Mouse (Mus musculus) liver, embryonic 11.5 days (tissue): ENCODE data around the gene Nobox. TPM values are rescaled to one million over a fixed set of nuclear protein-coding genes. Genes with fewer than 3 reads are reported as not detected.
A peak's percentile ranks its signal among the peaks of the same experiment; 100 is the strongest.

ENCODE experiments used
- ATAC-seq: fragments of 200-750 bp; cut with Nextera tagmentation; replicated peaks from 2 replicates; pipeline ENCODE4 v1.8.0; 2017; ENCODE audit warnings: moderate number of reproducible peaks, mild to moderate bottlenecking, moderate TSS enrichment, moderate library complexity; ENCODE audit not compliant: low FRiP score
- DNase-seq: peaks from one replicate; pipeline ENCODE4 v3.0.0-alpha.2; 2017; ENCODE audit warnings: low spot score
- H3K27ac ChIP-seq: fragments of 300-500 bp; sonication (generic); 2 replicates; pipeline ENCODE4 v1.5.1; 2014; ENCODE audit warnings: mild to moderate bottlenecking, low read depth, low read length, control low read depth
- H3K27me3 ChIP-seq: fragments of 300-500 bp; sonication (generic); replicated peaks from 2 replicates; pipeline ENCODE4 v1.6.1; 2014; ENCODE audit warnings: low read length, mixed read lengths; ENCODE audit not compliant: control insufficient read depth, insufficient read depth
- H3K36me3 ChIP-seq: fragments of 300-500 bp; sonication (generic); 2 replicates; pipeline ENCODE4 v1.6.1; 2014; ENCODE audit warnings: mild to moderate bottlenecking, low read length, moderate library complexity, mixed read lengths; ENCODE audit not compliant: control insufficient read depth, insufficient read depth
- H3K4me1 ChIP-seq: fragments of 300-500 bp; sonication (generic); replicated peaks from 2 replicates; pipeline ENCODE4 v1.6.1; 2014; ENCODE audit warnings: low read length, mixed read lengths; ENCODE audit not compliant: control insufficient read depth, insufficient read depth
- H3K4me2 ChIP-seq: fragments of 300-500 bp; sonication (generic); 2 replicates; pipeline ENCODE4 v1.6.1; 2014; ENCODE audit warnings: mild to moderate bottlenecking, control low read depth, moderate library complexity
- H3K4me3 ChIP-seq: fragments of 300-500 bp; sonication (generic); 2 replicates; pipeline ENCODE4 v1.5.1; 2014; ENCODE audit warnings: low read depth, low read length, control low read depth
- H3K9ac ChIP-seq: fragments of 300-500 bp; sonication (generic); 2 replicates; pipeline ENCODE4 v1.6.1; 2014; ENCODE audit warnings: low read depth, low read length, control low read depth
- H3K9me3 ChIP-seq: fragments of 300-500 bp; sonication (generic); 2 replicates; pipeline ENCODE4 v1.6.1; 2016; ENCODE audit warnings: low read length, inconsistent platforms, mixed read lengths; ENCODE audit not compliant: control insufficient read depth
- WGBS: fragments of 180-500 bp; shearing (Covaris S2); extraction: QIAGEN DNeasy Blood & Tissue Kit; methylation state at CpG from one replicate; pipeline ENCODE4 v1.1.7; 2014; 5-methylcytosine and 5-hydroxymethylcytosine counted together
- polyA plus RNA-seq: library from polyadenylated mRNA; unstranded; fragments of >200 nt; fragmentation: Nextera tagmentation; extraction: Ambion mirVana; gene quantifications from 2 replicates; pipeline ENCODE4 v1.2.1, GENCODE M21; 2014

Gene Nobox
- polyA plus RNA-seq, 1 experiment from 2014 or later = not detected

- Histone ChIP-seq H3K27ac (no peak overlapping the region), H3K4me1 (peaks cover 5% of the 10 kb centered on the region; the same call in 1 of the 2 replicates), H3K4me3 (no peak overlapping the region), H3K9ac (no peak overlapping the region), H3K9me3 (no peaks in the 10 kb centered on the region), H3K4me2 (no peak overlapping the region), H3K27me3 (no peaks in the 10 kb centered on the region), H3K36me3 (peaks cover 2% of the 10 kb centered on the region; the same call in 1 of the 2 replicates)
- WGBS = 72% methylated on average over 7 of the region's 7 CpGs
- no peak for ATAC-seq
- DNase-seq = no peak
These were observed 16.2 kb downstream of the Nobox start for GRCm38 (mm10) chr6:43293175-43293574.

GRCm38 (mm10) chr6:43292471-43293076, 16.8 kb downstream of the Nobox start:
- H3K9me3 ChIP-seq = no peaks in the 10 kb centered on the region
- H3K36me3 ChIP-seq = peaks cover 2% of the 10 kb centered on the region; the same call in 1 of the 2 replicates
- H3K4me1 ChIP-seq = peaks cover 5% of the 10 kb centered on the region; the same call in 1 of the 2 replicates
- H3K27me3 ChIP-seq = no peaks in the 10 kb centered on the region
- H3K4me3 ChIP-seq = no peak overlapping the region
- no peak for ATAC-seq
- WGBS = 77% methylated on average over 6 of the region's 6 CpGs
- no peak overlapping the region for H3K4me2 ChIP-seq
- DNase-seq = no peak
- no peak overlapping the region for H3K9ac ChIP-seq
- H3K27ac ChIP-seq = no peak overlapping the region

- DNase-seq = no peak
- ATAC-seq = no peak
- peaks cover 5% of the 10 kb centered on the region; the same call in 1 of the 2 replicates for H3K4me1 ChIP-seq
- H3K9me3 ChIP-seq = no peaks in the 10 kb centered on the region
- H3K4me3 ChIP-seq = no peak overlapping the region
- H3K4me2 ChIP-seq = no peak overlapping the region
- H3K36me3 ChIP-seq = peaks cover 2% of the 10 kb centered on the region; the same call in 1 of the 2 replicates
- WGBS = 63% methylated on average over 3 of the region's 3 CpGs
- no peak overlapping the region for H3K27ac ChIP-seq
- H3K9ac ChIP-seq = no peak overlapping the region
- no peaks in the 10 kb centered on the region for H3K27me3 ChIP-seq
These were observed 17.3 kb downstream of the Nobox start for GRCm38 (mm10) chr6:43292041-43292440.

- Histone ChIP-seq H3K4me2 (no peak overlapping the region), H3K4me3 (no peak overlapping the region), H3K9me3 (no peaks in the 10 kb centered on the region), H3K27ac (no peak overlapping the region), H3K27me3 (no peaks in the 10 kb centered on the region), H3K36me3 (no peaks in the 10 kb centered on the region), H3K9ac (no peak overlapping the region), H3K4me1 (no peaks in the 10 kb centered on the region)
- ATAC-seq (no peak), DNase-seq (no peak)
- 89% methylated on average over 5 of the region's 5 CpGs for WGBS
These were observed 28.9 kb downstream of the Nobox start for GRCm38 (mm10) chr6:43280481-43280880.

GRCm38 (mm10) chr6:43278247-43278646, 31.1 kb downstream of the Nobox start:
- ATAC-seq (no peak), DNase-seq (no peak)
- Histone ChIP-seq H3K9me3 (no peaks in the 10 kb centered on the region), H3K27ac (no peak overlapping the region), H3K4me1 (no peaks in the 10 kb centered on the region), H3K4me2 (no peak overlapping the region), H3K36me3 (no peaks in the 10 kb centered on the region), H3K4me3 (no peak overlapping the region), H3K9ac (no peak overlapping the region), H3K27me3 (no peaks in the 10 kb centered on the region)

- H3K27ac ChIP-seq = no peak overlapping the region
- H3K36me3 ChIP-seq = no peaks in the 10 kb centered on the region
- H3K27me3 ChIP-seq = no peaks in the 10 kb centered on the region
- H3K4me1 ChIP-seq = no peaks in the 10 kb centered on the region
- DNase-seq (no peak), ATAC-seq (no peak)
- 85% methylated on average over 4 of the region's 4 CpGs for whole genome bisulfite sequencing
- H3K4me2 ChIP-seq = no peak overlapping the region
- H3K4me3 ChIP-seq = no peak overlapping the region
- no peak overlapping the region for H3K9ac ChIP-seq
- H3K9me3 ChIP-seq = no peaks in the 10 kb centered on the region
These were observed 35.2 kb downstream of the Nobox start for GRCm38 (mm10) chr6:43274123-43274522.

- Histone ChIP-seq H3K36me3 (no peaks in the 10 kb centered on the region), H3K4me2 (no peak overlapping the region), H3K9ac (no peak overlapping the region), H3K27me3 (no peaks in the 10 kb centered on the region), H3K27ac (no peak overlapping the region), H3K4me1 (no peaks in the 10 kb centered on the region), H3K4me3 (no peak overlapping the region), H3K9me3 (no peaks in the 10 kb centered on the region)
- ATAC-seq (no peak), DNase-seq (no peak)
These were observed 36.8 kb downstream of the Nobox start for GRCm38 (mm10) chr6:43272597-43272996.

- DNase-seq (peak; percentile 40), ATAC-seq (peak; percentile 58; the same call in 1 of the 2 replicates)
- Histone ChIP-seq H3K4me1 (no peaks in the 10 kb centered on the region), H3K27ac (no peak overlapping the region), H3K4me3 (peak overlapping the region; percentile 62), H3K4me2 (peak overlapping the region; percentile 79), H3K27me3 (peaks cover 6% of the 10 kb centered on the region), H3K36me3 (no peaks in the 10 kb centered on the region), H3K9ac (no peak overlapping the region), H3K9me3 (no peaks in the 10 kb centered on the region)
- WGBS = 7% methylated on average over 8 of the region's 8 CpGs
These were observed 43.0 kb downstream of the Nobox start for GRCm38 (mm10) chr6:43266356-43266755.

GRCm38 (mm10) chr6:43265363-43266041, 43.9 kb downstream of the Nobox start, which contains the start of gene Arhgef5:
TSS of gene Arhgef5 (plus strand) at chr6:43265582.
- Histone ChIP-seq H3K4me1 (no peaks in the 10 kb centered on the region), H3K9ac (peak within 1 kb of the TSS; percentile 62), H3K36me3 (no peaks in the 10 kb centered on the region), H3K4me2 (peak within 1 kb of the TSS; percentile 79), H3K27ac (no peak within 1 kb of the TSS; the same call in 1 of the 2 replicates), H3K4me3 (peak within 1 kb of the TSS; percentile 62), H3K9me3 (no peaks in the 10 kb centered on the region), H3K27me3 (peaks cover 6% of the 10 kb centered on the region)
- peak; percentile 57 for DNase-seq
- whole genome bisulfite sequencing = 1% methylated on average over 40 of the region's 48 CpGs
- peak; percentile 64 for ATAC-seq
